Mouse (Mus musculus): Measurements from ENCODE around the gene Vps33b.

DNA sequence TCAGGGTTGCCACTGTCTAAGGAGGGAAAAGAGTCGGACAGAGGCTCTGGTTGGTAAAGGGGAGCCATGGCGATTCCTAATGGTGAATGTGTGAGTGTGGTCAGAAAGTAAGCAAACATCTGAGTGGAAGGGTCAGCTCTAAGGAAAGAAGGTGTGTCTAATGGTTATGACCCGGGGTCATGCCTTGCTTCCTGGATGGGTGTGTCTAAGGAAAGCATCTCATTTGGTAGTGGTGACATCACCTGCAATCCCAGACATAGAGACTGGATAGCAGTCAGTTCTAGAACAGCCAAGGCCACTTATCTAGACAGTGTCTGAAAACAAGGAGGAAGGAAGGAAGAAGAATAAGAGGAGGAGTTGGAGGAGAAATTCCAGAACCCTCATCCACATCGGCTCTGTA lies 65.4 kb downstream of the Vps33b start:
- TF ChIP-seq CTCF (IDR thresholded peaks at IDR 0.05; ENCODE audit: control insufficient read depth, insufficient read depth, low read length) (no peak), POLR2A (IDR thresholded peaks at IDR 0.05; ENCODE audit: borderline replicate concordance, control insufficient read depth, low read depth, low read length) (no peak)

All from bone marrow, adult 2 months (tissue).